Mouse (Mus musculus): ENCODE results near the gene Reep1. TPM values are rescaled to one million over a fixed set of nuclear protein-coding genes. Genes with fewer than 3 reads are reported as not detected.
A peak's percentile ranks its signal among the peaks of the same experiment; 100 is the strongest.

Gene Reep1
- polyA plus RNA-seq, 1 experiment from 2014 or later, result 3.6 TPM

GRCm38 (mm10) chr6:71819764-71820292 is 112.5 kb downstream of the Reep1 start:
- Histone ChIP-seq H3K27me3 (no peaks in the 10 kb centered on the region), H3K9ac (peak overlapping the region; percentile 27; the same call in 1 of the 2 replicates), H3K36me3 (peaks cover 38% of the 10 kb centered on the region), H3K4me1 (replicated peaks) (peaks cover 48% of the 10 kb centered on the region), H3K27ac (no peak overlapping the region), H3K4me2 (peak overlapping the region; percentile 10; the same call in 1 of the 2 replicates), H3K9me3 (replicated peaks) (no peaks in the 10 kb centered on the region), H3K4me3 (replicated peaks) (no peak overlapping the region)
- no peak for DNase-seq
- WGBS (ENCODE audit: insufficient replicate concordance), result 77% methylated on average over 5 of the region's 5 CpGs
- ATAC-seq (ENCODE audit: low read depth), result no peak

- Histone ChIP-seq H3K4me3 (replicated peaks) (peak overlapping the region; percentile 72), H3K9me3 (replicated peaks) (no peaks in the 10 kb centered on the region), H3K4me2 (peak overlapping the region; percentile 72), H3K9ac (peak overlapping the region; percentile 70), H3K27me3 (no peaks in the 10 kb centered on the region), H3K4me1 (replicated peaks) (peaks cover 39% of the 10 kb centered on the region), H3K27ac (peak overlapping the region; percentile 62), H3K36me3 (peaks cover 7% of the 10 kb centered on the region)
- DNase-seq, result peak; percentile 35
- under 1% methylated on average over 7 of the region's 7 CpGs for WGBS (ENCODE audit: insufficient replicate concordance)
- peak; percentile 67 for ATAC-seq (ENCODE audit: low read depth)
Measured at GRCm38 (mm10) chr6:71823085-71823484, 115.7 kb downstream of the Reep1 start.

GRCm38 (mm10) chr6:71823488-71823887 is 116.1 kb downstream of the Reep1 start:
- ATAC-seq (ENCODE audit: low read depth) (peak; percentile 89), DNase-seq (peak; percentile 86)
- H3K27ac ChIP-seq, result peak overlapping the region; percentile 62
- H3K9ac ChIP-seq, result peak overlapping the region; percentile 70
- H3K9me3 ChIP-seq (replicated peaks), result no peaks in the 10 kb centered on the region
- peak overlapping the region; percentile 72 for H3K4me3 ChIP-seq (replicated peaks)
- WGBS (ENCODE audit: insufficient replicate concordance), result under 1% methylated on average over 19 of the region's 19 CpGs
- H3K4me2 ChIP-seq, result peak overlapping the region; percentile 72
- H3K27me3 ChIP-seq, result no peaks in the 10 kb centered on the region
- peaks cover 3% of the 10 kb centered on the region; the same call in 1 of the 2 replicates for H3K36me3 ChIP-seq
- peaks cover 39% of the 10 kb centered on the region for H3K4me1 ChIP-seq (replicated peaks)

GRCm38 (mm10) chr6:71823961-71824360 is 116.6 kb downstream of the Reep1 start:
- H3K4me1 ChIP-seq (replicated peaks), result peaks cover 39% of the 10 kb centered on the region
- peak overlapping the region; percentile 52 for H3K9ac ChIP-seq
- H3K4me2 ChIP-seq, result peak overlapping the region; percentile 72
- no peak for DNase-seq
- H3K27ac ChIP-seq, result no peak overlapping the region
- H3K27me3 ChIP-seq, result no peaks in the 10 kb centered on the region
- peak overlapping the region; percentile 72 for H3K4me3 ChIP-seq (replicated peaks)
- no peaks in the 10 kb centered on the region for H3K36me3 ChIP-seq
- H3K9me3 ChIP-seq (replicated peaks), result no peaks in the 10 kb centered on the region
- ATAC-seq (ENCODE audit: low read depth), result no peak
- 13% methylated on average over 3 of the region's 3 CpGs for WGBS (ENCODE audit: insufficient replicate concordance)

GRCm38 (mm10) chr6:71826869-71827268 is 119.5 kb downstream of the Reep1 start, which contains the start of gene Mrpl35:
Gene Mrpl35 (minus strand): TSS chr6:71826969.
- no peak within 1 kb of the TSS for H3K4me2 ChIP-seq
- no peaks in the 10 kb centered on the region for H3K9me3 ChIP-seq (replicated peaks)
- no peak for DNase-seq
- H3K27me3 ChIP-seq, result no peaks in the 10 kb centered on the region
- H3K4me1 ChIP-seq (replicated peaks), result peaks cover 27% of the 10 kb centered on the region
- H3K4me3 ChIP-seq (replicated peaks), result no peak within 1 kb of the TSS
- H3K9ac ChIP-seq, result no peak within 1 kb of the TSS
- 49% methylated on average over 1 of the region's 1 CpGs for WGBS (ENCODE audit: insufficient replicate concordance)
- no peak for ATAC-seq (ENCODE audit: low read depth)
- no peak within 1 kb of the TSS for H3K27ac ChIP-seq
- no peaks in the 10 kb centered on the region for H3K36me3 ChIP-seq

GRCm38 (mm10) chr6:71829768-71830167 is 122.4 kb downstream of the Reep1 start:
- Histone ChIP-seq H3K27ac (no peak overlapping the region), H3K9me3 (replicated peaks) (no peaks in the 10 kb centered on the region), H3K36me3 (peaks cover 7% of the 10 kb centered on the region; the same call in 1 of the 2 replicates), H3K4me2 (peak overlapping the region; percentile 79), H3K4me3 (replicated peaks) (peak overlapping the region; percentile 87), H3K4me1 (replicated peaks) (peaks cover 28% of the 10 kb centered on the region), H3K9ac (peak overlapping the region; percentile 90), H3K27me3 (no peaks in the 10 kb centered on the region)
- ATAC-seq (ENCODE audit: low read depth), result no peak
- 76% methylated on average over 9 of the region's 9 CpGs for WGBS (ENCODE audit: insufficient replicate concordance)
- no peak for DNase-seq

GRCm38 (mm10) chr6:71830690-71831580 is 123.6 kb downstream of the Reep1 start, which contains the start of gene Immt:
Gene Immt (plus strand): TSS chr6:71831331.
- under 1% methylated on average over 64 of the region's 64 CpGs for WGBS (ENCODE audit: insufficient replicate concordance)

GRCm38 (mm10) chr6:71831581-71831960 is 124.2 kb downstream of the Reep1 start:
- peak; percentile 96 for ATAC-seq (ENCODE audit: low read depth)
- Histone ChIP-seq H3K9me3 (replicated peaks) (no peaks in the 10 kb centered on the region), H3K4me2 (peak overlapping the region; percentile 79), H3K9ac (peak overlapping the region; percentile 90), H3K27me3 (no peaks in the 10 kb centered on the region), H3K4me1 (replicated peaks) (peaks cover 35% of the 10 kb centered on the region), H3K4me3 (replicated peaks) (peak overlapping the region; percentile 87), H3K36me3 (peaks cover 21% of the 10 kb centered on the region), H3K27ac (peak overlapping the region; percentile 95)
- peak; percentile 96 for DNase-seq
- under 1% methylated on average over 21 of the region's 21 CpGs for WGBS (ENCODE audit: insufficient replicate concordance)

More at GRCm38 (mm10) chr6:71830690-71831580, 123.6 kb downstream of the Reep1 start, which contains the start of gene Immt:
- Histone ChIP-seq H3K4me2 (peak within 1 kb of the TSS; percentile 79), H3K9me3 (replicated peaks) (no peaks in the 10 kb centered on the region), H3K4me1 (replicated peaks) (peaks cover 29% of the 10 kb centered on the region), H3K27ac (peak within 1 kb of the TSS; percentile 95), H3K36me3 (peaks cover 18% of the 10 kb centered on the region), H3K4me3 (replicated peaks) (peak within 1 kb of the TSS; percentile 87), H3K27me3 (no peaks in the 10 kb centered on the region), H3K9ac (peak within 1 kb of the TSS; percentile 90)
- ATAC-seq (ENCODE audit: low read depth) (peak; percentile 98), DNase-seq (peak; percentile 97)

- Histone ChIP-seq H3K4me2 (no peak overlapping the region), H3K4me3 (replicated peaks) (no peak overlapping the region), H3K27me3 (no peaks in the 10 kb centered on the region), H3K4me1 (replicated peaks) (peaks cover 41% of the 10 kb centered on the region), H3K9me3 (replicated peaks) (no peaks in the 10 kb centered on the region), H3K27ac (no peak overlapping the region), H3K36me3 (peaks cover 21% of the 10 kb centered on the region), H3K9ac (peak overlapping the region; percentile 19; the same call in 1 of the 2 replicates)
- ATAC-seq (ENCODE audit: low read depth) (no peak), DNase-seq (no peak)
- 20% methylated on average over 2 of the region's 2 CpGs for WGBS (ENCODE audit: insufficient replicate concordance)
Measured at GRCm38 (mm10) chr6:71836811-71837210, 129.4 kb downstream of the Reep1 start.

- H3K36me3 ChIP-seq, result peaks cover 13% of the 10 kb centered on the region
- H3K9me3 ChIP-seq (replicated peaks), result no peaks in the 10 kb centered on the region
- no peak for DNase-seq
- no peak overlapping the region for H3K4me2 ChIP-seq
- no peak overlapping the region for H3K27ac ChIP-seq
- H3K4me1 ChIP-seq (replicated peaks), result peaks cover 24% of the 10 kb centered on the region
- H3K9ac ChIP-seq, result no peak overlapping the region
- H3K27me3 ChIP-seq, result no peaks in the 10 kb centered on the region
- no peak overlapping the region for H3K4me3 ChIP-seq (replicated peaks)
- ATAC-seq (ENCODE audit: low read depth), result no peak
Measured at GRCm38 (mm10) chr6:71839815-71840214, 132.5 kb downstream of the Reep1 start.

- ATAC-seq (ENCODE audit: low read depth), result peak; percentile 42; the same call in 1 of the 2 replicates
- no peak overlapping the region for H3K4me2 ChIP-seq
Measured at GRCm38 (mm10) chr6:71840597-71841290, 133.4 kb downstream of the Reep1 start.

More at GRCm38 (mm10) chr6:71840597-71841290, 133.4 kb downstream of the Reep1 start:
- H3K27me3 ChIP-seq, result no peaks in the 10 kb centered on the region
- peaks cover 24% of the 10 kb centered on the region for H3K4me1 ChIP-seq (replicated peaks)
- H3K4me3 ChIP-seq (replicated peaks), result no peak overlapping the region
- H3K9me3 ChIP-seq (replicated peaks), result no peaks in the 10 kb centered on the region
- 79% methylated on average over 1 of the region's 1 CpGs for WGBS (ENCODE audit: insufficient replicate concordance)
- H3K27ac ChIP-seq, result peak overlapping the region; percentile 48; the same call in 1 of the 2 replicates
- peaks cover 12% of the 10 kb centered on the region for H3K36me3 ChIP-seq
- no peak overlapping the region for H3K9ac ChIP-seq
- DNase-seq, result no peak
